Mouse (Mus musculus): ENCODE data around the gene Aar2. TPM values are rescaled to one million over a fixed set of nuclear protein-coding genes. Genes with fewer than 3 reads are reported as not detected.

The Aar2 gene
- total and polyA plus RNA-seq, 3 experiments: 18.4 to 26.1 (median 23.8) TPM

DNA sequence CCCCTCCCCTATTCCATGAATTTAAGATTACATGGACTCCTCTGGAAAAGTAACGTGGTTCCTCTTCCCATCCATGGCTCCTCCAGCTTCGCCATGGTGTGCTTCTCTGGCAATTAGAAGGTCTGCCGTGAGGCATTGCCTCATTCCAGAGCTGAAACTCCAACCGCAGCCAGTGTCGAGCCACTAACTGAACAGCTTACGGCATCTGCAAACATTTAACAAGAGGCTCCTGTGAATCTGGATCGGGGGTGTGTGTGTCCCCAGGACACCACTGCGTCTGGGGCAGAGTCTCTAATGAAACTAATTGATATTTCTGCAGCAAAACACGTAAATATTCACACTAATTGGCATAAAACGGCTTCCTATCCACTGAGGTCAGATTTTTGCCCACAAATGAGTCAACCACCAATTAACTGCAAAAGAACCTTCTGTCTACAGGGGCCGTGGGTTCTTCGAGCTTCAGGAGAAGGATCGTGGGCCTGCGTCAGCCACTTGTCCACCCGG lies 47.7 kb downstream of the Aar2 start:
- no peaks in the 10 kb centered on the region for H3K9me3 ChIP-seq (replicated peaks; ENCODE audit: low read length)
- no peak overlapping the region for H3K27ac ChIP-seq (ENCODE audit: insufficient read depth, low read depth)
- H3K27me3 ChIP-seq (replicated peaks): peaks cover 52% of the 10 kb centered on the region
- no peaks in the 10 kb centered on the region for H3K79me2 ChIP-seq (replicated peaks; ENCODE audit: control insufficient read depth, extremely low read depth, insufficient read depth, poor library complexity, severe bottlenecking)
- no peaks in the 10 kb centered on the region for H3K36me3 ChIP-seq (replicated peaks in 1 of 2; ENCODE audit: control insufficient read depth in 1 of 2, insufficient read depth in 1 of 2, low read length in 1 of 2)
- no peak overlapping the region for H3K9ac ChIP-seq (ENCODE audit: insufficient read depth, low read depth)
- TF ChIP-seq KAT2A (IDR thresholded peaks at IDR 0.05; ENCODE audit: insufficient replicate concordance, low read length) (no peak), JUN (IDR thresholded peaks at IDR 0.05; ENCODE audit: insufficient read depth, low read depth, low read length) (no peak), PAX5 (IDR thresholded peaks at IDR 0.05; ENCODE audit: low read length) (no peak), CHD2 (IDR thresholded peaks at IDR 0.05; ENCODE audit: low read length) (no peak), TBP (conservative IDR thresholded peaks at IDR 0.05; ENCODE audit: low read depth, low read length) (no peak), MEF2A (IDR thresholded peaks at IDR 0.05; ENCODE audit: borderline replicate concordance, low read depth, low read length) (no peak), TCF12 (IDR thresholded peaks at IDR 0.05; ENCODE audit: low read depth, low read length) (no peak), JUND (conservative IDR thresholded peaks at IDR 0.05; ENCODE audit: low read depth, low read length) (no peak), MAX (IDR thresholded peaks at IDR 0.05; ENCODE audit: low read length) (no peak), MAFK (IDR thresholded peaks at IDR 0.05; ENCODE audit: insufficient replicate concordance, low read length) (no peak), USF1 (IDR thresholded peaks at IDR 0.05; ENCODE audit: low read depth, low read length) (no peak), SMC3 (IDR thresholded peaks at IDR 0.05; ENCODE audit: low read depth, low read length) (no peak)
- in situ Hi-C loops (cut with MboI; ENCODE audit: low pct_ligation_motif_present, low pct_unique_long_range_greater_than_20kb, low sequenced_read_pairs): loop anchor here (25.0 kb wide), 1 partner anchor 92 kb away; no protein-coding TSS in a partner anchor
- DNase-seq (ENCODE audit: extremely low read depth): no peak
- H3K4me2 ChIP-seq (ENCODE audit: insufficient read depth, low read depth, poor library complexity, severe bottlenecking): no peak overlapping the region
- peaks cover 0 to 2% of the 10 kb centered on the region in 2 experiments; a peak in 1 of 4 replicates for H3K4me1 ChIP-seq (ENCODE audit: control insufficient read depth in 1 of 2, insufficient read depth in 2 of 2)
- H3K4me3 ChIP-seq (replicated peaks in 1 of 3; ENCODE audit: low read depth in 2 of 3, low read length in 2 of 3, poor library complexity in 1 of 3): no peak overlapping the region
- dilution Hi-C loops (cut with MboI; ENCODE audit: extremely low pct_ligation_motif_present, extremely low pct_unique_long_range_greater_than_20kb, low sequenced_read_pairs): no loop called here

- no peak overlapping the region for H3K4me3 ChIP-seq (replicated peaks in 1 of 3; ENCODE audit: low read depth in 2 of 3, low read length in 2 of 3, poor library complexity in 1 of 3)
- H3K9ac ChIP-seq (ENCODE audit: insufficient read depth, low read depth): no peak overlapping the region
- H3K36me3 ChIP-seq (replicated peaks in 1 of 2; ENCODE audit: control insufficient read depth in 1 of 2, insufficient read depth in 1 of 2, low read length in 1 of 2): no peaks in the 10 kb centered on the region
- H3K27ac ChIP-seq (ENCODE audit: insufficient read depth, low read depth): no peak overlapping the region
- in situ Hi-C loops (cut with MboI; ENCODE audit: low pct_ligation_motif_present, low pct_unique_long_range_greater_than_20kb, low sequenced_read_pairs): no loop called here
- H3K9me3 ChIP-seq (replicated peaks; ENCODE audit: low read length): peaks cover 7% of the 10 kb centered on the region
- no peaks in the 10 kb centered on the region for H3K79me2 ChIP-seq (replicated peaks; ENCODE audit: control insufficient read depth, extremely low read depth, insufficient read depth, poor library complexity, severe bottlenecking)
- no peak overlapping the region; the same call in 1 of the 2 replicates for H3K4me2 ChIP-seq (ENCODE audit: insufficient read depth, low read depth, poor library complexity, severe bottlenecking)
- H3K27me3 ChIP-seq (replicated peaks): peaks cover 77% of the 10 kb centered on the region
- dilution Hi-C loops (cut with MboI; ENCODE audit: extremely low pct_ligation_motif_present, extremely low pct_unique_long_range_greater_than_20kb, low sequenced_read_pairs): no loop called here
- no peaks in the 10 kb centered on the region for H3K4me1 ChIP-seq (ENCODE audit: control insufficient read depth in 1 of 2, insufficient read depth in 2 of 2)
- no peak for DNase-seq (ENCODE audit: extremely low read depth)
- no peak for TF ChIP-seq ETS1 (conservative IDR thresholded peaks at IDR 0.05; ENCODE audit: low read depth, low read length)
- no peak for TF ChIP-seq BHLHE40 (IDR thresholded peaks at IDR 0.05; ENCODE audit: low read depth, low read length)
- TF ChIP-seq CHD1 (IDR thresholded peaks at IDR 0.05; ENCODE audit: low read depth, low read length): no peak
- no peak for TF ChIP-seq TBP (conservative IDR thresholded peaks at IDR 0.05; ENCODE audit: low read depth, low read length)
- no peak for TF ChIP-seq KAT2A (IDR thresholded peaks at IDR 0.05; ENCODE audit: insufficient replicate concordance, low read length)
- no peak for TF ChIP-seq ZC3H11A (IDR thresholded peaks at IDR 0.05; ENCODE audit: low read depth, low read length)
- TF ChIP-seq MXI1 (IDR thresholded peaks at IDR 0.05; ENCODE audit: low read depth, low read length): no peak
- TF ChIP-seq MAX (IDR thresholded peaks at IDR 0.05; ENCODE audit: low read length): no peak
- no peak for TF ChIP-seq PAX5 (IDR thresholded peaks at IDR 0.05; ENCODE audit: low read length)
- TF ChIP-seq NRF1 (IDR thresholded peaks at IDR 0.05; ENCODE audit: low read depth, low read length): no peak
Measured at GRCm38 (mm10) chr2:156602581-156602980, 55.2 kb downstream of the Aar2 start.
